Mouse (Mus musculus): ENCODE results near the gene Pdk2.

Gene Pdk2

DNA sequence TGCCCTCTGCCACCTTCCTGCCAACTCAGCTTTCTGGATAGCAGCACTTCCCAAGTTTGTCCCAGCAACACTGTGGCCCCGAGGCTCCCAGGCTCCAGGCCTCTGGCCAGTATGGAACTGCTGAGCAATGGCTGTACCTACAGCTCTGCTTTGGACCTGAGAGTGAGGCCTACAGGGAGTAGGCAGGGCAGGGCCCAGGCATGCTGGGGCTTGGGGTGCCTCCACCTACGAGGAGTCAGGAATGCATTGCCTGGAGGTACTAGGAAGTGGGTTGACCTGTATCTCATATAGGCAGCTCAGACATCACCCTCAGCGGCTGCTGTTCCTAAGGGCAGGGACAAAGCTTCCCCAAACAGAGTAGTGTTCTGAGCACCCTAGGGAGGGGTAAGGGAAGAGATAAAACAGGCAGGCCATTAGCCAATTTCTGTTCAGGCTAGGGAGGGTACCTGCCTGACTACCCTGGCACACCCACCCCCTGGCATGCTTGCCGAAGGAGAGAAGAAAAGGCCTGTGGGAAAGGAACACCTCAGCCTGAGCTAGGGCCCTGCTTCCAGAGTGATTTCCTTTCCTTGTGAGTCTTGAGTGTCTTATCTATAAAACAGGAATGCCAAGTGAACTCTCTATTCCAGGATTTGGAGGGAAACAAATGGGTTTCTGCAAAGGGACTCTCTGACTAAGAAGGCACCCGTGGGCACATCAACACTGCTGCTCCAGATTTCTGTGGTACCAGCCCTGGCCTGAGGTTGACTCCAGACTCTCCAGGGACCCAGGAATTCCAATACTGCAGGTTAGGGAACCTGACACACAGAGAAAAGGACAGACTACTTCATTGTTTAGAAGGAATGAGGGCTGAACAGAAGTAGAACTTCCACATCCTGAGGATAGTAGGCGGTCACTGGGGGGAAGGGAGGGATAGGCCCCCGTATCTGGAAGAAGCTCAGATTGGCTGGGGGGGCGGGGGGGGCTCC, 29.3 kb upstream of the Pdk2 start:
- no peak for DNase-seq

- DNase-seq, result no peak
These were observed 28.2 kb upstream of the Pdk2 start for GRCm38 (mm10) chr11:95069226-95069957.

- DNase-seq, result no peak
These were observed 15.8 kb upstream of the Pdk2 start for GRCm38 (mm10) chr11:95056768-95057501.

- no peak for DNase-seq
These were observed 11.9 kb upstream of the Pdk2 start for GRCm38 (mm10) chr11:95053062-95053461.

DNA sequence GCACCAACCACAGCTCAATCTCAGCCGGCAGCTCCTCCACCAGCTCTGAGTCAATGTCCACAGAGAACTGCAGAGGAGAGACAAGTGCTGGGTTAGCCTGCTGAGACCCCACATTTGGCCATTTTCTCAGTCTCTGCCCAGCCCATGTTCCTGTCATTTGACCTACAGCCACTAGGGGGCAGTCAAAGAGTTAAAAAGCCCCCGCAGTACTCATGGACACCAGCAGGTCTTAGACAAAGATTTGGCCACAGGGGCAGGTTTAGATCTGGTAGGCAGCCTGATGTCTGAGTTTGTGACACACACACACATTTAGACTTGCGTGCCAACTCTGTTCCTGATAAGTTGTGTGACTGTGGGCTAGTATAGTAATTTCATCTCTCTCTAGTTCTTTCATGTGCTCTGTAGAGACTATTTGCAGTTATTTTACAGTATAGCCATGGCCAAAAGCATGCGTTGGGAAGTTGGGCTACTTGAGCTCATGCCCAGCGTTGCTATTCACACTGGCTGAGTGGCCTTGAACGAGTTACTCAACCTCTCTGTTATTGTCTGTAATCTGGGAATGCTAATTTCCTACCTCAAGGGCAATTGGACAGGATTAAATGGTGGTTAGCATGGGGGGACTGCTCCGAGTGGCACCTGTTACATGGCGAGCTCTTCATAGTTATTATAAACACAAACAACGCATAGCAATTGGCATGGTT, 6.0 kb upstream of the Pdk2 start:
- DNase-seq, result no peak

- no peak for DNase-seq
These were observed 3.2 kb upstream of the Pdk2 start for GRCm38 (mm10) chr11:95044185-95044870.

DNA sequence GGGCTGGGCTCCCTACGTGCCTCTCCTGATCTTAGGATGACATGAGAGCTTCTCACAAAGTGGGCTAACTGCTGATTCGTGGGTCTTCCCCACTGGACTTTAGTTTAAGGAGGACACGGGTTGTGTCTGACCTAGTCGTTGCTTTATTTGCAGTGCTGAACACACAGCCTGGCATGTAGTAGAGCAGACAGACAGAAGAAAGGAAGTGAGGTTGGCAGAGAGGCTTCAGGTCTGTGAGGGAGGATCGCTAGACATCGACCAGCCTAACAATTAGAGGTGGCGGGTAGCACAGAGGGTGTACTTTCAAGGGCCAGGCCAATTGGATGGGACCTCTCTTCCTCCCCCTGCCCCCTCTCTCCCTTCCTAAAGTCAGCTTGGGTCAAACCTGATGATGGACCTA, 2.5 kb upstream of the Pdk2 start:
- no peak for DNase-seq

GRCm38 (mm10) chr11:95043060-95043459, 1.9 kb upstream of the Pdk2 start:
- no peak for DNase-seq

DNA sequence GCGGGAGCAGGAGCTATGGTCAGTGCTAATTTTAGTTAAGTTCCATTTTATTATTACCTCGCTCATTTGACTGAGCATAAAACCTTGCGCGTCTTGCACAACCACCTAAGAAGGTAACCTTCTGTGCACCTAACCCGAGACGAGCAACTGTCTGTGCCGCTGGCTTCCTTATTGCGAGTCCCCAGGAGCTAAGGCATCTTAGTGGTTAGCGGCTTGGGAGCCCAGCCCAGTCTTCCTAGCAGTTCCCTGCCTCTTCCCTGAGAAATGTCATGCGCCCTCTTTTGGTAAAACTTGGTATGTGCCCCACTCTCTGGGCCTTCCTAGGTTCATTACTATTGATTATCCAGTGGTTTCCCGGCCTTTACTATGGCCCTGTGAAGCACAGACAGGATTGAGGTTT, 942 bp upstream of the Pdk2 start:
- DNase-seq, result peak; percentile 81

DNA sequence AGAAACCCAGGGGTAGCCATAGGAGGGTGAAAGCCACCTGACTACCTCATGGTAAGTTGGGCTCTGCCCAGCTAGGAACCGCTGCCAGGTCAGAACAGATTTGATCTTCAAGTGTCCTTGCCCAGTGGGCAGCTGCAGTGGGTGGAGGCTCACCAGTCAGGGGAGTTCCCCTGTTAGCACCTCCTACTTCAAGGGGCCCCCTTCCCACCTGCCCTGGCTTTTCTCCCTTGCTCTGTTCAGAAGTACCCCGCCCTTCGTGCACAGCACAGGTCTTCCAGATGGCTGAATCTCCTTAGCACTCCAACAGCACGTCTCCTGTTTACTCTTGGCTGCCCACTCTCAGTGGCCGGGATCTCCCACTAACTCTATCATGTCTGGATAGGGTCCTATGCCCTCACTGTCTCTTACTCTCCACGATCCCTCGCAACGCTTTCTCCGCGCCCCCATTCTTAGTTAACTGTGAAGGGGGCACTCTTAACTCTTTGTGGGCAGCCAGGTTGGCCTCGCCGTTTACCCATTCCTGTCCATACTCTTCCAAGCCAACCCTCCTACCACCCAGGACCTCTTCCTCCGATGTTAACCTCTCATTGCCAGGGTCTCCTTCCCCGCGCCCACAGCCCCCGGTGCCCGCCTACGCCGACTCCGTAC, 539 bp downstream of the Pdk2 start:
- peak; percentile 51 for DNase-seq

DNA sequence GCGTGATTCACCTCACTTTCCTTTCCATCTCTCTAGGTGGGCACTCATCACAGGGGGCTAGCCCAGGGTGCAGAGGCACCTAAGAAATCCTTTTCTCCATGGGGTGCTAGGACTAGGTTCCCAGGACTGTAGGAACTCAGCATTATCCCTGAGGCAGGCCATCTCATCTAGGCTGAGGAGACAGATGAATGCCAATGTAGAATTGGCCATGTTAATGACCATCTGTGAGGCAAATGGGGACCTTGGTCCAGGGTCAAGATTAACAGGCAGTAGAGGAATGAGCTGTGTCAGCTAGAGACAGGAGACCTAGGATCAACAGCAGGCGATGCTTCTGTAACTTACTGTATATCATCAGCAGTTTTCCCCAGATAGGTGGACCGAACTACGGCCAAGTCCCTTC, 1.4 kb downstream of the Pdk2 start:
- DNase-seq, result no peak

DNA sequence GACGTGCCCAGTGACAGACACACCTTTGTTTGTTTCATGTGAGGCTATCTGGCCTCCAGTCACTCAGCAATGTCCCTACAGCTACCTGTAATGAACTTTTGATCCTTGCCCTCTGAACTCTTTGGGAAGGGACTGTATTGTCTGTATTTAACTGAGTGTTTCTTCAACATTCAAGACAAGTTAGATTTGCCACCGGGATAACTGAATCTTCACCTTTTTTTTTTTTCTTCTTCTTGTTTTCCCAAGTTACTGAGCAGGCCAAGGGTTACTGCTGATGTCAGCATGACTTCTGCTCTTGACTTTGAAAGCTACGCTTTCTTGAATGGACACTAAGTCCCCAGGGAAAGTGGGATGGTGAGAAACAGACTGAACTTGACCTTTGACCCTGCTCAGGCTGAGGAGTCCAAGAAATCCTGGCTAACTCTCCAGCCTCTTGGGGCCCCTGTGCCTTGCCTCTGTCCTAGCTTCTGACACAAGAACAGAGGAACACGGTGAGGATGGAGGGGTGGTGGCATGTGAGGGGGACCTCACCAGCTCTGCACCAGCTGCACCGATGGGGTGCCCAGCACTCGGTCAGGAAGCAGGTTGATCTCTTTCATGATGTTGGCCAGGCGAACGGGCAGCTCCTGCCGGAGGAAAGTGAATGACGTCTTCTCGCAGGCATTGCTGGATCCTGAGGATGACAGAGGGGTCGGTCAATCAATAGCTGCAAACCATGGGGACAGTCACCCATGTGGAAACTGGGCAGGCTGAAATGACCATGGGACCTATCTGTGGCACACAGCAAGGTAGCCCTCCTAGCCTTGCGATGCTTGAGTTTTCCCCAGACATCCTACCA, 2.1 kb downstream of the Pdk2 start:
- no peak for DNase-seq

DNA sequence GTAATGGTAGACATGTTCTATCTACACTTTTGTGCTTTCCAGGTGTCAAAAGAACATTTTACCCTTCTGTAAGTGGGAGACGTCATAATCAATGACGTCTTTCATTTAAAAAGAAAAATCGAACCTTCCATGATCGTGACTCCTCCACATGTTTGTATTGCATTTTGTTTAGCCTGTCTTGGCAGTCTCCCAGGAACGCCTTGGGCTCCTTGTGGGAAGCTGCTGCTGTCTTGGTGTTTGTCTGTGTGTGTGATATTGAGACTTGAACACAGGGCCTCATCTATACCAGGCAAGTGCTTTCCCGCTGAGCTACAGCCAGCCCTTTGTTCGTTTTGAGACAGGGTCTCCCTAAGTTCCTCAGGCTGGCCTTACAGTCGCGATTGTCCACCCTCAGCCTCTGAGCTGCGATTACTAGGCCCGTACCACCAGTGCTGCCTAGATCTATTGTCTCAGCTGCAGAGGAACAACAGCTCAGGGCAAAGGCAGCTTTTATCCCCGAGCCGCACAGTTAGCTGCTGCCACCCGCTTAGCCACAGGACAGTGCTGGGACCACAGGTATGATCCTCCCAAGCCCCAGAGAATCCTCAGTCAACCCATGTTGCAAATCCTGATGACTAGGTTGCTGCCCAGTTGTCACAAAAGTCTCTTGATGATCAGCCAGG, 2.9 kb downstream of the Pdk2 start:
- DNase-seq, result no peak

- no peak for DNase-seq
These were observed 3.8 kb downstream of the Pdk2 start for GRCm38 (mm10) chr11:95037306-95037705.

DNA sequence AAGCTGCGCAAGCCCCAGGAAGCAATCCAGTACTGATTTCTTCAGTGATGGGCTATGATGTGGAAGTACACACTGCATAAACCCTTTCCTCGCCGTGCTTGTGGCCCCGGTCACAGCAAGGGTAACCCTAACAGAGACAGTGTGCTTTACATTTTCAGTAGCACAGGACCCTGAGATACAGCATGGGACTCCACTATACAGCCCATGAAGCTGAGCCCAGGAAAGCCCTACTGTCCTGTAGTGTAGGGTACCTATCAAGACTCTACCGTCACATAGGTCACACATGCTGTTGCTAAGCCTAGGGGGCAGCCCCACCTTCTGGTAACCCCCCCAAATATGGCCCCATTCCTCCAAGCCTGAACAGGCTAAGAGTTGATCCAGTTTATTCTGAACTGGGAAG, 4.6 kb downstream of the Pdk2 start:
- DNase-seq, result no peak

- peak; percentile 67 for DNase-seq
These were observed 6.3 kb downstream of the Pdk2 start for GRCm38 (mm10) chr11:95034902-95035301.

- no peak for DNase-seq
These were observed 7.5 kb downstream of the Pdk2 start for GRCm38 (mm10) chr11:95033617-95034016.

GRCm38 (mm10) chr11:95032945-95033344, 8.2 kb downstream of the Pdk2 start:
- no peak for DNase-seq

DNA sequence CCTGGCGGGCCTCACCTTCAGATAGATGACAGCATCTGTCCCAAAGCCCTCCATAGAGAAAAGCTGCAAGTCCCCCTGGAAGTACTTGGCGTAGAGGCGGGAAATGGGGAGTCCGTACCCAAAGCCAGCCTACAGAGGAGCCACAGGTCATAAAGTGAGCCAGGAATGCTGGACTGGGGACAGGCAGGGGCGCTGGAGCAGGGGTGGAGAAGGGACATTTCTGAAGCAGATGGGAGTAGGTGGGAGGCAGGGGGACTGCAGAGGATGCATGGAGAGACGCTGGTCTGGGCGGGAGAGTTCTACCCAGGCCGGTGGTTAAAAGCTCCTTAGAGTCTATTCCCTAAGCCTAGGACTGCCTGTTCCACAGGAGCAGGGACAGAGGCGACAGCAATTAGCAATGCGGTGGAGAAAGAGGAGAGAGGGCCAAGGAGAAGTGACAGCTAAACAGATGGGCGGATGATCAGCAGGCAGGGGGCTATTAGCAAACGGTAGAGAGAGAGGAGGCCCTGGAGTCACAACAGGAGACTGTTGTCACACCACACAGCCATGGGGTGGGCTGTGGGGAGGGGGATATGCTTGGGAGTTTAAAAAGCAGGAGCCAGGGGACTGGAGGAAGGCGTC, 13.2 kb downstream of the Pdk2 start:
- DNase-seq, result no peak

GRCm38 (mm10) chr11:95026849-95027248, 14.3 kb downstream of the Pdk2 start:
- no peak for DNase-seq
